Mouse (Mus musculus) stomach, embryonic 15.5 days (tissue): ENCODE measurements around the gene Cgn. TPM values are rescaled to one million over a fixed set of nuclear protein-coding genes. Genes with fewer than 3 reads are reported as not detected.
"Not testable (repeated sequence)": the region's sequence is repeated elsewhere in the genome, so short reads cannot be mapped to it uniquely, and the experiment has no call there.

Experiments
- ATAC-seq: fragments of 200-750 bp; cut with Nextera tagmentation; 2 replicates; pipeline ENCODE4 v1.8.0; 2017; ENCODE audit warnings: low read depth, moderate number of reproducible peaks, moderate TSS enrichment; ENCODE audit not compliant: insufficient read depth, low FRiP score
- H3K27ac ChIP-seq: fragments of 300-500 bp; sonication (generic); 2 replicates; pipeline ENCODE4 v1.5.1; 2015; ENCODE audit warnings: mild to moderate bottlenecking, inconsistent platforms
- H3K27me3 ChIP-seq: fragments of 300-500 bp; sonication (generic); replicated peaks from 2 replicates; pipeline ENCODE4 v1.6.1; 2015; ENCODE audit warnings: inconsistent platforms
- H3K36me3 ChIP-seq: fragments of 300-500 bp; sonication (generic); 2 replicates; pipeline ENCODE4 v1.6.1; 2015; ENCODE audit warnings: inconsistent platforms
- H3K4me1 ChIP-seq: fragments of 300-500 bp; sonication (generic); 2 replicates; pipeline ENCODE4 v1.6.1; 2015; ENCODE audit warnings: inconsistent platforms
- H3K4me2 ChIP-seq: fragments of 300-500 bp; sonication (generic); 2 replicates; pipeline ENCODE4 v1.6.1; 2015; ENCODE audit warnings: mild to moderate bottlenecking, inconsistent platforms
- H3K4me3 ChIP-seq: fragments of 300-500 bp; sonication (generic); replicated peaks from 2 replicates; pipeline ENCODE4 v1.5.1; 2015; ENCODE audit warnings: inconsistent platforms
- H3K9ac ChIP-seq: fragments of 300-500 bp; sonication (generic); 2 replicates; pipeline ENCODE4 v1.6.1; 2015; ENCODE audit warnings: inconsistent platforms
- H3K9me3 ChIP-seq: fragments of 300-500 bp; sonication (generic); 2 replicates; pipeline ENCODE4 v1.6.1; 2016; ENCODE audit warnings: inconsistent platforms
- WGBS: fragments of 180-500 bp; shearing (Covaris S2); methylation state at CpG from one replicate; pipeline ENCODE4 v1.1.7; 2015; 5-methylcytosine and 5-hydroxymethylcytosine counted together
- polyA plus RNA-seq: library from polyadenylated mRNA; unstranded; fragments of >200 nt; fragmentation: Nextera tagmentation; extraction: Ambion mirVana; gene quantifications from 2 replicates; pipeline ENCODE4 v1.2.1, GENCODE M21; 2015

Cgn gene
- polyA plus RNA-seq, 1 experiment from 2014 or later: 51.0 TPM

DNA sequence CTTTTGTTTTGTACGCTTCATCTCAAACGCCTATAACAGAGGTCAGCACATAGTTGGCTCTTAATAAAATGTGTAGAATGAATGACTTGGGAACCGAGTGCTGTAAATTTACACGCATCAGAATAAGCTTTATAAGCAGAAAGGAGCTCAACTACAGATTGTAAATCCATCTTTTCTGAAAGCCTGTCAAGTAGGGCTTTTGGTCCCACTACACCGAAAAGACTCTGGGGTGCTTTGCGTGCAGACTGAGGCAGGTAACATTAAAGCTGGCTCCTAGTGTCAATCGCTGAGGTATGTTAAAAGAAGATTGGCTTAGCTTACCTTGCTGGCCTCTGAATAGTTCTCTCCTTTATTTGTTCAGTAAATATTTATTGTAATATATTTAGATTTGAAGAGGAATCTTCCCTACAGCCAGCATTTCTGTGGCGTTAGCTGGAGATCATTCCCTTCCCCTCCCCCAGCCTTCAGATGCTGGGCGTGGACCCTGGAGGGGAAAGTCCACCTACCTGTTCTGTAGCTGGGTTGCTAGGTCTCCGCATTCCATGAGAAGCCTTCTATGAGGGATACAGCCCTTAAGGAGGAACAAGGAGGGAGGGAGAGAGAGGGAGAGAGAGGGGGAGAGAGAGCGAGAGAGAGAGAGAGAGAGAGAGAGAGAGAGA is 959 bp upstream of the Cgn start:
- H3K27ac ChIP-seq: peak overlapping the region; percentile 82
- peak overlapping the region; percentile 85 for H3K4me2 ChIP-seq
- no peaks in the 10 kb centered on the region for H3K27me3 ChIP-seq
- WGBS: 4% methylated on average over 10 of the region's 11 CpGs
- no peaks in the 10 kb centered on the region for H3K36me3 ChIP-seq
- ATAC-seq: no peak
- H3K4me1 ChIP-seq: peaks cover 5% of the 10 kb centered on the region
- H3K9ac ChIP-seq: peak overlapping the region; percentile 42; the same call in 1 of the 2 replicates
- no peaks in the 10 kb centered on the region for H3K9me3 ChIP-seq
- H3K4me3 ChIP-seq: peak overlapping the region; percentile 55

- ATAC-seq: peak; percentile 18; the same call in 1 of the 2 replicates
- Histone ChIP-seq H3K4me1 (peaks cover 12% of the 10 kb centered on the region), H3K27me3 (no peaks in the 10 kb centered on the region), H3K9me3 (no peaks in the 10 kb centered on the region), H3K4me3 (peak overlapping the region; percentile 55), H3K27ac (peak overlapping the region; percentile 67; the same call in 1 of the 2 replicates), H3K36me3 (no peaks in the 10 kb centered on the region), H3K9ac (peak overlapping the region; percentile 46), H3K4me2 (peak overlapping the region; percentile 85)
- WGBS: 1% methylated on average over 14 of the region's 14 CpGs
These were observed 334 bp downstream of the Cgn start for GRCm38 (mm10) chr3:94785958-94786357.

GRCm38 (mm10) chr3:94784171-94784701 is 2.1 kb downstream of the Cgn start:
- Histone ChIP-seq H3K27ac (peak overlapping the region; percentile 82), H3K4me1 (peaks cover 14% of the 10 kb centered on the region), H3K4me2 (peak overlapping the region; percentile 40), H3K9me3 (no peaks in the 10 kb centered on the region), H3K9ac (no peak overlapping the region), H3K36me3 (no peaks in the 10 kb centered on the region), H3K27me3 (no peaks in the 10 kb centered on the region), H3K4me3 (peak overlapping the region; percentile 55)
- 51% methylated on average over 5 of the region's 5 CpGs for WGBS
- no peak for ATAC-seq

DNA sequence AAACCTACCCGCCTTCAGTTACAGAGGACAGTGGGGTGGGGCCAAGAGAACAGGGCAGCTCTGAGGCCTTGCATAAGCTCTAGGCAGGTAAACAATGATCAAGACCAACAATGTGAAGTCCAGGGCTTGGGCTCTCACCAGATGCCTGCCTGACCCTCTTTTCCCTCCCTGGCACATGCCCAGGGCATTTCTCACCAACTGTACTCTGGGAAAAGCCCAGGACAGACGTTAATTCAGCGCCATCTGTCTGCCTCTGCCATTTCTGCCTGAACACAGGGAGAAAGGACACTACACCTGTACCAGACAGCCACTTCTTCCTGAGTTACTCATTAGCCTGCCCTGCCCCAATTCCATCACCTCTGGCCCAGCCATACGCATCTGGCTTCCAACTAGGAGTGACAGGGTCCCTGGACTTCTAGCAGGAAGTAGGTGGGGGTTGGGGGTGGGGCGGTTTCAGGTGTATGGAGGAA is 2.8 kb downstream of the Cgn start:
- 35% methylated on average over 5 of the region's 5 CpGs for WGBS
- H3K9ac ChIP-seq: no peak overlapping the region

DNA sequence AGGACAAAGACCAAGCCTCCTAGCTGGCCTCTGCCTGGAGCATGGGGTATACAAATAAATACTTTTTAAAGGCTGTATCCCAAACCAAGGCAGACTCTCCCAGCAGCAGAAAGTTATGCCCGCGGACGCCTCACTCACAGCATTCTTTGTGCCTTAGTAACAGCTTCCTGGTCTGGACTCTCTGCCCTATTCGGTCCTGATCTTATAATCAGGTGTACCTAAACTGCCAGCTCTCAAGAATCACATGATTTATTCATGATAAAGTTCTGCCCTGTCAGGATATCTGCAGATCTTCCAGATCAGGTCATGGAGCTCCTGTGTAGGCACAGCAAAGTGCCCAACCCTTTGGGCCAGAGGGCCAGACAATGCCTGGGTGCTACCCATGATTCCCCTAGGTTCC is 3.4 kb downstream of the Cgn start:
- Histone ChIP-seq H3K36me3 (no peaks in the 10 kb centered on the region), H3K27me3 (no peaks in the 10 kb centered on the region), H3K9ac (no peak overlapping the region), H3K27ac (peak overlapping the region; percentile 82), H3K4me2 (peak overlapping the region; percentile 40), H3K9me3 (no peaks in the 10 kb centered on the region), H3K4me3 (no peak overlapping the region; the same call in 1 of the 2 replicates), H3K4me1 (peaks cover 14% of the 10 kb centered on the region)
- 52% methylated on average over 4 of the region's 4 CpGs for WGBS
- ATAC-seq: no peak

More for the DNA sequence above, 2.8 kb downstream of the Cgn start:
- peak overlapping the region; percentile 82 for H3K27ac ChIP-seq
- H3K27me3 ChIP-seq: no peaks in the 10 kb centered on the region
- H3K9me3 ChIP-seq: no peaks in the 10 kb centered on the region
- H3K4me3 ChIP-seq: no peak overlapping the region; the same call in 1 of the 2 replicates
- H3K4me2 ChIP-seq: peak overlapping the region; percentile 40
- peak; percentile 72 for ATAC-seq
- peaks cover 14% of the 10 kb centered on the region for H3K4me1 ChIP-seq
- H3K36me3 ChIP-seq: no peaks in the 10 kb centered on the region

- Histone ChIP-seq H3K9ac (no peak overlapping the region), H3K4me1 (peaks cover 14% of the 10 kb centered on the region), H3K4me3 (no peak overlapping the region), H3K4me2 (no peak overlapping the region), H3K27me3 (no peaks in the 10 kb centered on the region), H3K9me3 (no peaks in the 10 kb centered on the region), H3K27ac (peak overlapping the region; percentile 44; the same call in 1 of the 2 replicates), H3K36me3 (no peaks in the 10 kb centered on the region)
- WGBS: 16% methylated on average over 3 of the region's 3 CpGs
- ATAC-seq: no peak
These were observed 4.9 kb downstream of the Cgn start for GRCm38 (mm10) chr3:94781356-94781755.

- no peak for ATAC-seq
- no peaks in the 10 kb centered on the region for H3K9me3 ChIP-seq
- H3K9ac ChIP-seq: no peak overlapping the region
- WGBS: 76% methylated on average over 7 of the region's 7 CpGs
- H3K36me3 ChIP-seq: 0 out of 2 replicates have a peak, but pooled peaks cover 10% of the 10 kb centered on the region
- H3K4me3 ChIP-seq: no peak overlapping the region
- H3K27me3 ChIP-seq: no peaks in the 10 kb centered on the region
- no peak overlapping the region for H3K4me2 ChIP-seq
- H3K27ac ChIP-seq: no peak overlapping the region
- 0 out of 2 replicates have a peak, but pooled peaks cover 2% of the 10 kb centered on the region for H3K4me1 ChIP-seq
These were observed 10.4 kb downstream of the Cgn start for GRCm38 (mm10) chr3:94775886-94776285.

- ATAC-seq: no peak
- H3K27ac ChIP-seq: no peak overlapping the region
- no peak overlapping the region for H3K9ac ChIP-seq
- H3K36me3 ChIP-seq: 0 out of 2 replicates have a peak, but pooled peaks cover 10% of the 10 kb centered on the region
- 76% methylated on average over 11 of the region's 11 CpGs for WGBS
- H3K4me3 ChIP-seq: no peak overlapping the region
- no peaks in the 10 kb centered on the region for H3K4me1 ChIP-seq
- H3K27me3 ChIP-seq: no peaks in the 10 kb centered on the region
- H3K4me2 ChIP-seq: no peak overlapping the region
- H3K9me3 ChIP-seq: no peaks in the 10 kb centered on the region
These were observed 12.3 kb downstream of the Cgn start for GRCm38 (mm10) chr3:94774039-94774438.

- H3K9me3 ChIP-seq, H3K27ac ChIP-seq, H3K36me3 ChIP-seq, H3K4me1 ChIP-seq, H3K4me2 ChIP-seq, H3K27me3 ChIP-seq, H3K9ac ChIP-seq, ATAC-seq, H3K4me3 ChIP-seq: not testable (repeated sequence)
- 50% methylated on average over 8 of the region's 8 CpGs for WGBS
These were observed 20.8 kb downstream of the Cgn start for GRCm38 (mm10) chr3:94765456-94765855.

DNA sequence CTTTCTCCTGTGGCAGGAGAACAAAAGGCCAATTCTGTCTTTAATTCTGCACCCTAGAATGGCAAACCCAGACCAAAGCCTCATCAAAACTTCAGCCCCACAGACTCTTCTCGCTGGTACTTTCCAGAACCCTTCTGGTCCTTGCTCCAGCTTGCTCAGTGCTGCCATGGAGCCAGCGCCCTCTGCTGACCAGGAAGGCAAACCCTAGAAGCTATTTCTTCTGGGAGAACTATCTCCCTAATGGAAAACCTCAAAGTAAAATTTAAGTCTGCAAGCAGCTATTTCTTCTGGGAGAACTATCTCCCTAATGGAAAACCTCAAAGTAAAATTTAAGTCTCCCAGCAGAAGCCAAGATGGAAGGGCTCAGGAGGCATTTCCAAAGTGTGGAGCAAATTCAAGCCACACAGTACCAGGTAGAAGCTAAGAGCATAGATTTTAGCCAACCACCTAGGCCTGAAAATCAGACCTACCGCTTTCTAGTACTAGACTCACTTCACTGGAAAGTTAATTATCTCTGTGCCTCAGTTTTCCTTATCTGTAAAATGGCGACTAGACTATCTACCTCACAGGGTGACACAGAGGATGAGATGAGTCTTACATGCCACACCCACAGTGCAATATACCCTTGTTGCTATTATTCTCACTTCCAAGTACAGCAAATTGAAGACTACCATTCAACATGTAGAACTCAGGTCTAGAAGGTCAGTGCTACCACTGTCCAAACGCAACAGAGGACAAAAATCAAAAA is 21.6 kb downstream of the Cgn start:
- H3K4me1 ChIP-seq, H3K36me3 ChIP-seq, H3K9ac ChIP-seq, H3K9me3 ChIP-seq, H3K27me3 ChIP-seq, H3K4me3 ChIP-seq, H3K27ac ChIP-seq, H3K4me2 ChIP-seq: not testable (repeated sequence)
- 49% methylated on average over 5 of the region's 5 CpGs for whole genome bisulfite sequencing
- peak; percentile 27; the same call in 1 of the 2 replicates for ATAC-seq

GRCm38 (mm10) chr3:94758427-94758826 is 27.9 kb downstream of the Cgn start:
- not testable (repeated sequence) for H3K9me3 ChIP-seq, H3K4me1 ChIP-seq, H3K4me2 ChIP-seq, H3K4me3 ChIP-seq, H3K27me3 ChIP-seq, H3K9ac ChIP-seq, H3K36me3 ChIP-seq, H3K27ac ChIP-seq
- WGBS: 47% methylated on average over 4 of the region's 9 CpGs
- ATAC-seq: peak; percentile 82

- not testable (repeated sequence) for H3K27me3 ChIP-seq, H3K4me1 ChIP-seq, H3K9ac ChIP-seq, H3K9me3 ChIP-seq, H3K36me3 ChIP-seq, H3K27ac ChIP-seq
- under 1% methylated on average over 19 of the region's 31 CpGs for WGBS
- Histone ChIP-seq H3K4me3 (peak overlapping the region; percentile 33), H3K4me2 (peak overlapping the region; percentile 40)
- peak; percentile 95 for ATAC-seq
These were observed 28.3 kb downstream of the Cgn start for GRCm38 (mm10) chr3:94758056-94758409.
